Mouse (Mus musculus) stomach, postnatal 0 days (tissue): ENCODE measurements around the gene Emc9.
A peak's percentile ranks its signal among the peaks of the same experiment; 100 is the strongest.

Source experiments
- CTCF ChIP-seq: IDR thresholded peaks from 2 replicates; pipeline ENCODE4 v1.5.1; 2016; ENCODE audit warnings: antibody characterized with exemption, low read depth, mild to moderate bottlenecking, moderate library complexity
- EP300 ChIP-seq: optimal IDR thresholded peaks from 2 replicates; pipeline ENCODE3; 2016; ENCODE audit warnings: antibody characterized with exemption

DNA sequence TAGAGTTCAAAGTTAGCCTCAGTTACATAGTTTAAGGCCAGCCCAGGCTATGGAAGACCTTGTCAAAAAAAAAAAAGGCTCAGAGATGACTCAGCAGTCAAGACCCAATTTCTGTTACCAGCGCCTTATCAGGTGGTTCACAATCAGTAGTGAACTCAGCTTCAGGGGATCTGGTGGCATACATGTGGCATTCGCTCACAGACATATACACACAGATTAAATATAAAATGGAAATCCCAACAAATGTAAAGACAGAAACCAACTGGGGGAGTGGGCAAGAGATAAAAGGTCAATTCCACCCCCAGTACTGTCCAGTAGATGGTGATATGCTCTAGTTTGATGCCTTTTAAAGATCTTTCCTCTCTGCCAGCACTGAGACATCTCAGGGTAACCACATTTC, 1.0 kb upstream of the Emc9 start:
- TF ChIP-seq EP300 (no peak), CTCF (peak; percentile 20; the same call in 1 of the 2 replicates)
